Mouse (Mus musculus): Measurements from ENCODE around the gene Sos2. TPM values are rescaled to one million over a fixed set of nuclear protein-coding genes. Genes with fewer than 3 reads are reported as not detected.
A peak's percentile ranks its signal among the peaks of the same experiment; 100 is the strongest.

Gene Sos2
- polyA plus RNA-seq, 1 experiment from 2014 or later, result 15.6 TPM

DNA sequence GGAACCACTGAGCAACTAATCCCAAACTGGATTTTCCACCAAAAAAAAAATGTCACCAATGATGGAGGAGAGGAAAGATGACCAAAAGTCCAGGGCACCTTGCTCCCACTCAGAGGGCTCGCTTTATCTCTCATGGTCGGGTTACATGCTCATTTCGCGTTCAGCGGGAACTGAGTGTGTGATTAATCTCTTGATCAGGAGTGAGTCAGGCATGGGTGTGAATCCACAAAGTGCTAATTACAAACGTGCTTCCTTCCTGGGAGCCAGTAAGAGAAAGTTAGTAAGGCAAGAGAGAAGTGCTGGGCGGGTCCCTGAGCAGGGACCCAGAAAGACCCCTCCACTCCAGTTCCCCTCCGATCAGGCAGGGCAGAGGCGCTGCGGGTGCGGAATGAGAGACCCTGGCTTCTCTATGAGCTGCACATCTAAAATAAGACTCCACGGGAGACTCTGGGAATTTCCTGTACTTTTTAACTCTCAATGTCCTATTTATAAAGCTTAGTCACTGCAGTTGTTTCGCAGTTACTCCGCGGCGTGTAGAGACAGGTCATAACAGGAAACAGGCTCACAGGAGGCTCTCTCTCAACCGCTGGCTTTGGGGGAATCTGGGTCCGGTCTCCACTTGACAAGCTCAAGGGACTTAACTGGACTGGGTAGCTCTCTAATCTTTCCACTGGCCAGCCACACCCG is 143.8 kb downstream of the Sos2 start:
- Histone ChIP-seq H3K4me2 (replicated peaks) (peak overlapping the region; percentile 15; the same call in 1 of the 2 replicates), H3K4me1 (replicated peaks; ENCODE audit: control insufficient read depth, insufficient read depth, low read length) (peaks cover 13% of the 10 kb centered on the region; the same call in 1 of the 2 replicates), H3K27ac (peak overlapping the region; percentile 68), H3K9ac (no peak overlapping the region; the same call in 1 of the 2 replicates), H3K9me3 (ENCODE audit: control insufficient read depth, low read length) (no peaks in the 10 kb centered on the region), H3K27me3 (ENCODE audit: control insufficient read depth, insufficient read depth, low read length) (no peaks in the 10 kb centered on the region), H3K4me3 (replicated peaks; ENCODE audit: low read length) (no peak overlapping the region), H3K36me3 (replicated peaks; ENCODE audit: control insufficient read depth, insufficient read depth) (no peaks in the 10 kb centered on the region)
- DNase-seq (ENCODE audit: low spot score) (no peak), ATAC-seq (ENCODE audit: low FRiP score) (no peak)
- 61% methylated on average over 19 of the region's 19 CpGs for WGBS

DNA sequence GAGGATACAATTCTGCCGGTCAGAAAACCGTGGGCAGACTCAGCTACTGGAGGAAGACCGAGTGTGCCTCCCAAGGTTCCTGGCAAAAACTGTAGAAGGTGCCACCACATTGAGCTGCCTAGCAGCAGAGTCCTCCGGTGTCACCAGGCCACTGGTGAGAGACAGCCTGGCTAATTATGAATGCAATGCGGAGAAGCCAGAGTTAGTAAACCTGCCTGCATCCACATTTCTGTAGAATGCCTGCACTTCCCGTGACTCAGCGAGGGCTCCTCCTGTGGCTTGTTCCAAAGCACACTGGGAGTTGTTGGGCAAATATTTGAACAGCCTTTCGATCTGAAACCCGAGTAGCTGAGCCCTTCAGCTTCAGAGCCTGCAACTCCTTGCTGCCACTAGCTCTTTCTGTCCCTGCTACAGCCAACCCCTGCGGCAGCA is 144.4 kb downstream of the Sos2 start:
- peaks cover 13% of the 10 kb centered on the region; the same call in 1 of the 2 replicates for H3K4me1 ChIP-seq (replicated peaks; ENCODE audit: control insufficient read depth, insufficient read depth, low read length)
- no peak overlapping the region; the same call in 1 of the 2 replicates for H3K9ac ChIP-seq
- H3K36me3 ChIP-seq (replicated peaks; ENCODE audit: control insufficient read depth, insufficient read depth), result no peaks in the 10 kb centered on the region
- DNase-seq (ENCODE audit: low spot score), result peak; percentile 56
- ATAC-seq (ENCODE audit: low FRiP score), result peak; percentile 44; the same call in 1 of the 2 replicates
- no peak overlapping the region for H3K4me3 ChIP-seq (replicated peaks; ENCODE audit: low read length)
- WGBS, result 35% methylated on average over 10 of the region's 10 CpGs
- no peaks in the 10 kb centered on the region for H3K27me3 ChIP-seq (ENCODE audit: control insufficient read depth, insufficient read depth, low read length)
- peak overlapping the region; percentile 68 for H3K27ac ChIP-seq
- 0 out of 2 replicates have a peak overlapping the region, but pooled peaks have one; percentile 10 for H3K4me2 ChIP-seq (replicated peaks)
- no peaks in the 10 kb centered on the region for H3K9me3 ChIP-seq (ENCODE audit: control insufficient read depth, low read length)

DNA sequence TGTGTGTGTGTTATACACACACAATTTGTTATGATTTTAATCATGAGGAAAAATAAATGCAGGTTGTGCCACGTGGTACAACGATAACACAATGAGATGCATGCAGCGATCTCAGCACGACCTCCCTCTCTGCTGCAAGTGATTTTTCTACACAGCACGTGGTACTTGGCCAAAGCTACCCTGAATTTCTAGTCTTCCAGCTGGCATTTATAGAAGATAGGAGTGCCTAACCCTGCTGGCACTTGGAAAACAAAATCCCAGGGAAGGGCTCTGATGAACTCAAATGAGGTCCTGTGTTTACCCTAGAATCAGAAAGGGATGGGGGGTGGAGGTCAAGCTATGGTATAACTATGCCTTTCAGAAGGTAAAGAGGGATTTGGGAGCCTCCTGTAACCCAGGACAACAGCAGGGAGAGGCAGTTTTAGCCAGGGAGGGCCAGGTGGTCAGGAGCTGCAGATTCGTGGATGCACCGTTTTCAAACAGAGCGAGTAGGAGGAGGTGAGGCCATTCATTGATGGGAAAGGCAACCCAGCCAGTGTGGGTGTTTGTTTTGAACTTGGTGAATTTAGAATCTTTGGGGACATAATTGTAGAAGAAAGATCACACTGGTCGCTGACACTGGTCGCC is 144.9 kb downstream of the Sos2 start:
- ATAC-seq (ENCODE audit: low FRiP score) (no peak), DNase-seq (ENCODE audit: low spot score) (no peak)
- Histone ChIP-seq H3K9ac (no peak overlapping the region), H3K27ac (peak overlapping the region; percentile 68; the same call in 1 of the 2 replicates), H3K27me3 (ENCODE audit: control insufficient read depth, insufficient read depth, low read length) (no peaks in the 10 kb centered on the region), H3K4me2 (replicated peaks) (no peak overlapping the region), H3K4me3 (replicated peaks; ENCODE audit: low read length) (no peak overlapping the region), H3K4me1 (replicated peaks; ENCODE audit: control insufficient read depth, insufficient read depth, low read length) (peaks cover 13% of the 10 kb centered on the region; the same call in 1 of the 2 replicates), H3K36me3 (replicated peaks; ENCODE audit: control insufficient read depth, insufficient read depth) (no peaks in the 10 kb centered on the region), H3K9me3 (ENCODE audit: control insufficient read depth, low read length) (no peaks in the 10 kb centered on the region)
- 69% methylated on average over 10 of the region's 10 CpGs for WGBS

Small RNA genes within 50 kb of the gene (microRNA-seq; reads per million reads assigned to microRNA genes)
- gene Gm23018, result not detected

Other genes starting within 250 kb of the Sos2 start
- gene Vcpkmt, start 98.8 kb downstream of the Sos2 start, polyA plus RNA-seq (2014; fragmentation: Nextera tagmentation; extraction: Ambion mirVana), result 22.9 and 24.4 TPM in 2 replicates
- 11.1 and 13.6 TPM in 2 replicates for gene L2hgdh, start 43.0 kb upstream of the Sos2 start, polyA plus RNA-seq (2014; fragmentation: Nextera tagmentation; extraction: Ambion mirVana)
- gene Atp5s, start 43.1 kb upstream of the Sos2 start, polyA plus RNA-seq (2014; fragmentation: Nextera tagmentation; extraction: Ambion mirVana), result 38.9 and 39.1 TPM in 2 replicates
- gene Cdkl1, start 109.4 kb upstream of the Sos2 start, polyA plus RNA-seq (2014; fragmentation: Nextera tagmentation; extraction: Ambion mirVana), result 10.6 TPM in 2 replicates
- gene Atl1, start 210.8 kb upstream of the Sos2 start, polyA plus RNA-seq (2014; fragmentation: Nextera tagmentation; extraction: Ambion mirVana), result 147 and 159 TPM in 2 replicates
- gene Map4k5, start 211.3 kb upstream of the Sos2 start, polyA plus RNA-seq (2014; fragmentation: Nextera tagmentation; extraction: Ambion mirVana), result 37.3 and 37.7 TPM in 2 replicates